Mouse (Mus musculus) ovary, adult 2 months (tissue): ENCODE measurements around the gene Pard3. TPM values are rescaled to one million over a fixed set of nuclear protein-coding genes. Genes with fewer than 3 reads are reported as not detected.

ENCODE experiments used
- polyA plus RNA-seq: library from polyadenylated mRNA; depleted of rRNA; stranded (reverse); fragments of >200 nt; gene quantifications from 2 replicates; pipeline ENCODE4 v1.2.3, GENCODE M21; 2012; rRNA removed

Gene Pard3
- polyA plus RNA-seq: 76.0 and 85.5 TPM in 2 replicates

GRCm38 (mm10) chr8:127063551-127064360 is at the start of gene Pard3:
Pard3 (plus strand) TSS chr8:127063893.

Other genes starting within 250 kb of the Pard3 start
- gene Tomm20, start 118.0 kb upstream of the Pard3 start, polyA plus RNA-seq: 364 and 1,922 TPM in 2 replicates
- gene Rbm34, start 92.8 kb upstream of the Pard3 start, polyA plus RNA-seq: 2.1 and 5.1 TPM in 2 replicates